In genomic region chr6:142667701-142668418, GRCm38 (mm10) we compare ENCODE assay signal across 11 mouse cellular contexts. TPM values are rescaled to one million over a fixed set of nuclear protein-coding genes. Genes with fewer than 3 reads are reported as not detected.
A peak's percentile ranks its signal among the peaks of the same experiment; 100 is the strongest.
DNase-seq lines count a peak whose midpoint lies in the region; ATAC-seq and TF ChIP-seq lines count a peak whose summit lies in the region.
"Had no signal": no experiment of that assay in that cellular context is flagged by ENCODE, and none has a peak within 500 bp of the region (broad histone marks: within the 10 kb centered on the region; RNA-seq: fewer than 3 reads in every experiment).

No protein-coding gene starts in this region.

- intact Hi-C loops in heart, postnatal 36 days (cut with DNase I): loop anchor here (2.0 kb wide), 1 partner anchor 21 kb away; no protein-coding TSS in a partner anchor
- intact Hi-C loops in left cerebral cortex, postnatal 14 days (cut with DNase I): no loop called here

- H3K27ac ChIP-seq in stomach, postnatal 0 days (replicated peaks): peak overlapping the region; percentile 61
- H3K27ac ChIP-seq: embryonic facial prominence, embryonic 13.5 days; liver, embryonic 15.5 days had no signal

- no peak for TF ChIP-seq EP300 in stomach, postnatal 0 days (optimal IDR thresholded peaks at IDR 0.05)

- no peak overlapping the region for H3K4me2 ChIP-seq in stomach, postnatal 0 days (replicated peaks; ENCODE audit: low read depth)
- H3K4me2 ChIP-seq: embryonic facial prominence, embryonic 13.5 days; liver, embryonic 15.5 days had no signal

- H3K9ac ChIP-seq in stomach, postnatal 0 days (ENCODE audit: low read length): no peak overlapping the region
- H3K9ac ChIP-seq: embryonic facial prominence, embryonic 13.5 days; liver, embryonic 15.5 days had no signal

- no peaks in the 10 kb centered on the region for H3K36me3 ChIP-seq in stomach, postnatal 0 days (ENCODE audit: control insufficient read depth, insufficient read depth, low read length)
- H3K36me3 ChIP-seq: embryonic facial prominence, embryonic 13.5 days; liver, embryonic 15.5 days had no signal

- WGBS in stomach, postnatal 0 days: 66% methylated on average over 7 of the region's 7 CpGs

- peak; percentile 13 for DNase-seq in thymus, postnatal 0 days (ENCODE audit: low spot score)
- no peak for DNase-seq in thymus, postnatal 4 days
- peak; percentile 75 for DNase-seq in gastrocnemius, postnatal 25 days
- DNase-seq in heart, postnatal 36 days: peak; percentile 63 to 71
- DNase-seq in stomach, postnatal 0 days (ENCODE audit: low spot score): no peak
- DNase-seq in layer of hippocampus, postnatal 36 days: no peak
- no peak for DNase-seq in left cerebral cortex, postnatal 14 days (ENCODE audit: low spot score in 2 of 2)
- DNase-seq: thymus, postnatal 36 days had no signal

- no peak overlapping the region for H3K4me3 ChIP-seq in stomach, postnatal 0 days (ENCODE audit: low read depth, low read length)
- H3K4me3 ChIP-seq: embryonic facial prominence, embryonic 13.5 days; liver, embryonic 15.5 days had no signal

- no peaks in the 10 kb centered on the region for H3K4me1 ChIP-seq in stomach, postnatal 0 days (replicated peaks; ENCODE audit: control insufficient read depth, insufficient read depth)
- H3K4me1 ChIP-seq: embryonic facial prominence, embryonic 13.5 days; liver, embryonic 15.5 days had no signal

- no peaks in the 10 kb centered on the region for H3K9me3 ChIP-seq in stomach, postnatal 0 days (ENCODE audit: control insufficient read depth, low read length)
- H3K9me3 ChIP-seq: embryonic facial prominence, embryonic 13.5 days; liver, embryonic 15.5 days had no signal

- TF ChIP-seq CTCF in stomach, postnatal 0 days (IDR thresholded peaks at IDR 0.05; ENCODE audit: low read depth): no peak

- H3K27me3 ChIP-seq in stomach, postnatal 0 days (ENCODE audit: control insufficient read depth, insufficient read depth, low read length): no peaks in the 10 kb centered on the region
- H3K27me3 ChIP-seq: embryonic facial prominence, embryonic 13.5 days; liver, embryonic 15.5 days had no signal

- ATAC-seq in stomach, postnatal 0 days (ENCODE audit: low FRiP score, low TSS enrichment): peak; percentile 29; the same call in 1 of the 2 replicates

RNA-seq across cellular contexts. Expression of gene Abcc9, which starts 34.3 kb away (rescaled TPM):
- polyA plus RNA-seq in thymus, postnatal 0 days (2015; fragmentation: Nextera tagmentation; extraction: Ambion mirVana): 1.5 and 1.7 TPM in 2 replicates
- total RNA-seq in gastrocnemius, postnatal 25 days (2021): 100 to 1,000 TPM; 110 to 129 TPM
- total RNA-seq in heart, postnatal 36 days (2021): 100 to 1,000 TPM; 238 to 242 TPM
- 4.6 and 5.8 TPM in 2 replicates for polyA plus RNA-seq in stomach, postnatal 0 days (2015; fragmentation: Nextera tagmentation; extraction: Ambion mirVana)
- 1 to 10 TPM; 3.1 to 3.3 TPM for total RNA-seq in layer of hippocampus, postnatal 36 days (2021)
- 1 to 10 TPM; 6.8 to 9.3 TPM for total RNA-seq in left cerebral cortex, postnatal 14 days (2021)
- total RNA-seq: granulocyte monocyte progenitor cell, adult 5-6 weeks had no signal

Comparison
In these comparisons a context has a peak if more than half of its experiments do, and no peak if none do; other contexts are left out.
1. DNase-seq: peak in thymus, postnatal 0 days (single experiment), gastrocnemius, postnatal 25 days (single experiment) and heart, postnatal 36 days (2 of 2); none in thymus, postnatal 4 days (single experiment), stomach, postnatal 0 days (single experiment), layer of hippocampus, postnatal 36 days (0 of 2) and left cerebral cortex, postnatal 14 days (0 of 2).
2. RNA of gene Abcc9, which starts 34.3 kb away (total RNA-seq): 238 to 242 TPM in heart, postnatal 36 days and 110 to 129 TPM in gastrocnemius, postnatal 25 days; 6.8 to 9.3 TPM in left cerebral cortex, postnatal 14 days and 3.1 to 3.3 TPM in layer of hippocampus, postnatal 36 days; every median in the first group is over 10 times any median in the second.